Mouse (Mus musculus): Measurements from ENCODE around the gene Myct1.

- TF ChIP-seq POLR2A (IDR thresholded peaks at IDR 0.05; ENCODE audit: borderline replicate concordance, insufficient read depth, low read length) (no peak), CTCF (IDR thresholded peaks at IDR 0.05; ENCODE audit: borderline replicate concordance, insufficient read depth, low read depth, low read length) (no peak)
These were observed 45.8 kb upstream of the Myct1 start for GRCm38 (mm10) chr10:5547769-5548168.
